8 mouse cellular contexts compared by ENCODE assay signal in the genomic region with DNA sequence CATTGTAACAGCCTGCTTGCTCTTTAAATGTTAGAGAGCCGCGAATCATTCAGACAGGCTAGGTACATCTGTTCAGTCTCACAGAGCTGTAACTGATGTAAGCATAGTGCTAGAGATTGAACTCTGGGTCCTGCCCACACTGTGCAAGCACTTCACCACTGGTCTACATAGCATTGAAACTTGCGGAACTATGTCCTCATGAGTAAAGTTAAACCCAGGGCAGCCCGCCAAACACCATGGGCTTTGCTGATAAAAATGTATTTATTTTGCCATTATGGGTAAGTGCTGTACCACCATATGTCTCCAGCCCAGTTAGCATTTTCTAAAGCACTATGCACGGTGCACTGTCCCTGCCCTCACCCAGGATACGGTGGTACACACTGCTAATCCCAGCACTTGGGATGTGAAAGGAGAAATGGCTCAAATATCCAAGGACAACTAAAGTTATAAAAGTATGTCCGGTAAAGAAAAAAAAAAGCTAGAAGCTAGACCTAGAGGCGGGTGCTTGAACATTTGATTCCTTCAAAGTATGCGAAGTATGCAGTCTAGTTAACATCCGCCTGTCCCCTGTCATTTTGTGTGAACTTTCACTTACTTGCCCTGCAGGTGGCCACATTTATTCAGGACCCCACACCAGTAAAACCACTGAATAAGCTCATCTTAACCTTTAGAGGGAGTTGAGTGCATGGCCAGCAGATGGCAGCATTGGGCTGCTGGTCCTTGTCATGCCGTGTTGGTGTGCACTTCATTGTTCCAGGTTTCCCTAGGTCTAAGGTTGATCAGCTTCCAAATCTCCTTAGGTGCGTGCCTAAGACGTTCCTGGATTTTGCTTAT. TPM values are rescaled to one million over a fixed set of nuclear protein-coding genes. Genes with fewer than 3 reads are reported as not detected.
DNase-seq lines count a peak whose midpoint lies in the region; ATAC-seq and TF ChIP-seq lines count a peak whose summit lies in the region.

No protein-coding gene starts in this region.

- DNase-seq in ZHBTc4 (ENCODE audit: low read depth, low spot score) = peak; percentile 95
- DNase-seq in gastrocnemius, postnatal 10 days = peak; percentile 88
- peak; percentile 86 for DNase-seq in hindlimb bud, embryonic 11.5 days (ENCODE audit: extremely low spot score, low read depth, low spot score)
- peak; percentile 68 to 80 for DNase-seq in left cerebral cortex, adult 2 months (ENCODE audit: extremely low spot score in 1 of 2, low spot score in 2 of 2)
- DNase-seq in right cerebral cortex, postnatal 10 days (ENCODE audit: low spot score in 2 of 2) = peak; percentile 77 to 82
- DNase-seq in urinary bladder, postnatal 14 days (ENCODE audit: low spot score) = peak; percentile 85

- H3K4me3 ChIP-seq in left cerebral cortex, adult 2 months = no peak overlapping the region
- H3K4me3 ChIP-seq in megakaryocyte, embryonic 14.5 days (replicated peaks) = peak overlapping the region; percentile 16

- intact Hi-C loops in left cerebral cortex, adult 2 months (cut with DNase I) = loop anchor here (1.0 to 5.0 kb wide), 3 partner anchors 55 to 173 kb away; a partner anchor contains a TSS

- H3K4me1 ChIP-seq in megakaryocyte, embryonic 14.5 days = peaks cover 90% of the 10 kb centered on the region

- peaks cover 22% of the 10 kb centered on the region for H3K36me3 ChIP-seq in megakaryocyte, embryonic 14.5 days (replicated peaks; ENCODE audit: low read length)

- TF ChIP-seq CTCF in left cerebral cortex, adult 2 months (IDR thresholded peaks at IDR 0.05) = peak; percentile 95

- peak; percentile 76 for ATAC-seq in common myeloid progenitor, adult 5-6 weeks (replicated peaks; ENCODE audit: low read depth, poor library complexity, severe bottlenecking)

- H3K27ac ChIP-seq in left cerebral cortex, adult 2 months = no peak overlapping the region

- no peaks in the 10 kb centered on the region for H3K27me3 ChIP-seq in megakaryocyte, embryonic 14.5 days (replicated peaks)

- H3K9me3 ChIP-seq in megakaryocyte, embryonic 14.5 days = no peaks in the 10 kb centered on the region

RNA-seq across cellular contexts. Expression of a gene that starts 9.9 kb away (rescaled TPM):
- total RNA-seq in common myeloid progenitor, adult 5-6 weeks (2017) = 4.7 and 5.5 TPM in 2 replicates
- 10 to 100 TPM; 11.0 to 14.3 TPM for total RNA-seq in gastrocnemius, postnatal 10 days (2021)
- total RNA-seq in left cerebral cortex, adult 2 months (2021) = 10 to 100 TPM; 54.1 to 55.2 TPM
- polyA plus RNA-seq in megakaryocyte, embryonic 14.5 days (2012; ENCODE audit: insufficient read depth, low replicate concordance) = 4.9 and 9.6 TPM in 2 replicates
